Mouse (Mus musculus) lung, adult 18-20 months (tissue): ENCODE measurements around the gene Slc29a1.

Experiments used
- DNase-seq, 2 experiments: peaks; one replicate each; pipeline ENCODE4 v3.0.0; 2022; ENCODE audit warnings: mixed read lengths in 2 of 2

Slc29a1 gene

GRCm38 (mm10) chr17:45548541-45549512 lies 50.6 kb downstream of the Slc29a1 start:
- DNase-seq, result no peak

GRCm38 (mm10) chr17:45547461-45548190 lies 51.8 kb downstream of the Slc29a1 start:
- DNase-seq, result no peak

GRCm38 (mm10) chr17:45546941-45547340 lies 52.5 kb downstream of the Slc29a1 start:
- no peak for DNase-seq

DNA sequence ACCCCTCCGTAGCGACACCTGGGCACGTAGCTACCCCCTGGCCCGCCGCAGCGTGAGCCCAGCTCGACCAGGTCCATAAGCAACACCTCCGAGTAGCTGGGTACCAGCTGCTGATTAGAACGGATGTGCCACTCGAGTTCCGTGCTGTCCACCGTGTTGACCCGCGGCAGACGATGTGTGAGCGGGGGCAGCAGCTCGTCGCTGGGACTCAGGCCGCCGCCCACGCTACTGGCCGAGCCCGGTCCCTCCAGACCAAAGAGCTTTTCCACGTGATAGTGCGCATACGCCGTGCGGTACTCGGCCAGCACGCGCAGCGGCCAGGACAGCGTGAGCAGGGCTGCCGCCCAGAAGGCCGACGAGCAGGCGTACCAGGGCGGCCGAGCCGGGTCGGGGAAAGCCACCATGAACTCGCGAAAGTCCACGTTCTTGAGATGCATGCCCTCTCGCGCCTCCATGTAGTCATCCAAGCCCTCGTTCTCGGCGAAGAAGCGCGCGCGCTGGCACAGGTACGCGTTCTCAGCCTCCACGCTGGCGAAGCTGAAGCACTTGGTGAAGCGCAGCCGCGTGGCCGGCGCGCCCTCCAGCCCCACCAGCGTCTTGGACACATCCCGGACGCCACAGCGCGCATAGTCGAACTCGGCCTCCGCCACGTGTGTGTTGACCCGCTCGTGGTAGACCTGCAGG lies 54.0 kb downstream of the Slc29a1 start:
- no peak for DNase-seq

- no peak for DNase-seq
These were observed 54.5 kb downstream of the Slc29a1 start for GRCm38 (mm10) chr17:45544873-45545277.

DNA sequence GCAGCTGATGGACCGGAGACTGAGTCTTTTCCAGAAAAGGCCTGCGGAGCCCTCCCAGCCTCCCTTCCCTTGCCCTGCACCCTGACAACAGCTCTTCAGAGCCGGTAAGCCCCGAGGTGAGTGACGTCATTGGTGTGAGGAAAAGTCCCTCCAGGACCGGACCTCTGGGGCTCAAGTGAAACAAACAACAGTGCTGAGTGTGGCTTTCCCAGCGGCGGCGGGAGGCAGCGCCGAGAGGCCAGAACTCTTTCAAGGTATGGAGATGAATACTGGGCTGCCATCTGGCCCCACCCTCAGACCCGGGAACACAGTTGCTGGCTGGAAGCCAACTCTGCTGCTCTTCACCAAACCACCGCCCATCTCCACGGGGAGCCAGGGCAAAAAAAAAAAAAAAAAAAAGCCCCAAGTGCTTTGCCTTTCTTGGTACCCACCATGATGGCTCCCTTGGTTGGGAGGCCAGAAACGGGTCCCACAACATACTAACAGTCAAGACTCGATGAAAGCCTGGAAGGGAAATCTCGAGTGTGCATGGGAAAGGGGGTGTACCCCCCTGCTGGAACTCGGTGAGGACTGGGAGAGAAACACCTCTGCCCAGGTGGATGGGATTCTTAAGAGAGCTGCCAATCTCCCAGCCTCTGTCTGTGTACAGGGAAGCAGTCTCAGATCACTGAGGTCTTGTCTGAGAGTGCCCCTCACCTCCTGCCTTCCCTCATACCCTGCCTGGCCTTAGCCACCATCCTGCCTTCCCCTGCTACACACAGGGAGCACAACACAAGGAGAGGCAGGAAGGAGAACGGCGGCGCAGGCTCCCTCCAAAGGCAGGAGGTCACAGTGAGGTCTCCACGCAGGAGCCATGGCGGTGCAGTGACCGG lies 55.2 kb downstream of the Slc29a1 start:
- DNase-seq, result no peak

DNA sequence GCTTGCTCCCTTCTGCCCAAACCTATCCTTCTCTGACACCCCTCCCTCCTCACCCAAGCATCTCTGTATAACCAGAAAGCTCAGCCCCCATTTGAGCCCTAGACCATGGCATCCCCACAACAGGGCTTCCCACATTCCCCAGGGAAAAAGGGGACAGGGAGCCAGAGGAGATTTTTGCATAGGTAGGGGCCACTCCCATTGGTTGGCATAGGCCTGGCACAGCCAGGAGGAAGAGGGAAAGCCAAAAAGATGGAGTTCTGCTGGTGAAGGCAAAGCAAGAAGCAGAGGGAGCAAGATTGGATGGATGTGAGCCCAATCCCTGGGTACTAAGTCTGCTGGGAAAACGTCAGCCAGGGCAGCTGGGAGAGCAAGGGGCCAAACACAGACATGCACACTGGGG lies 56.3 kb downstream of the Slc29a1 start:
- DNase-seq, result no peak

DNA sequence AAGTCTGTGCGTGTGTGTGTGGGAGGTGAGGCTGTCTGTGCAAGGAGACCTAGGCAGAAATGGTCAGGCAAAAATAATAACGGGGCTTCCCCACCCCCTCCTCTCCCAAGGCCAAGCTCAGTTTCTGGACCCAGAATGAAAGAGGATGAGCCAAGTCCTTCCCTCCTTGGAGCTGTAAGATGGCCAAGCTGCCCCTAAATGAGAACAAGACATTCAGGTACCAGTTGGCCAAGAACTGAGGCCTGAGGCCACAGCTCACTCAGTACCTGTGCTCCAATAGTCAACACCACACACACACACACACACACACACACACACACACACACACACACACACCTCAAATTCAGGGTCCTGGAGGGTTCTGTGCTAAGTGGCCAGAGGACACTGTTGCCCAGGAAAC lies 56.7 kb downstream of the Slc29a1 start:
- no peak for DNase-seq

- DNase-seq, result no peak
These were observed 57.3 kb downstream of the Slc29a1 start for GRCm38 (mm10) chr17:45542129-45542528.

- DNase-seq, result no peak
These were observed 59.7 kb downstream of the Slc29a1 start for GRCm38 (mm10) chr17:45539664-45540063.

DNA sequence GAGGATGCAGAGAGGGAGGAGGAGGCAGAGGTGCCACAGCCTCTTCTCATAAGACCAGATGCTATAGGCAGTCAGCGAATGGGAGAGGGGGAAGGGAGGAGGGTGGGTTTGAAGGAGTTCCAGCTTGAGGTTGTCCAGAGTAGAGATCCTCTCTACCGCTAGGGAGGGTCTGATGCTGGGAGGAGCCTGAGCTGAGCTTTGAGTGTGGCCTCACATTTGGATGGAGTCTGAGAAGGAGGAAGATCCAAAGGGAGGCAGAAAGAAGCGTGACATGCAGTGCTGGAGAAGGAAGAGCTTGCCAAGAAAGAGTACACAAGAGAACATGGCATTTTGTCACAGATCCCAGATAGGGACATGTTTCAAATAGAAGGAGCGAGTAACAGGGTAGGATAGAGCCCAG lies 61.0 kb downstream of the Slc29a1 start:
- DNase-seq, result no peak

- no peak for DNase-seq
These were observed 63.1 kb downstream of the Slc29a1 start for GRCm38 (mm10) chr17:45536264-45536663.
